Mouse (Mus musculus): ENCODE data around the gene Cadm2. TPM values are rescaled to one million over a fixed set of nuclear protein-coding genes. Genes with fewer than 3 reads are reported as not detected.

Gene Cadm2
- polyA plus RNA-seq, 1 experiment: not detected

GRCm38 (mm10) chr16:67526992-67527391 is 93.7 kb downstream of the Cadm2 start:
- no peak for TF ChIP-seq GATA1 (IDR thresholded peaks at IDR 0.05; ENCODE audit: low read length)
- TF ChIP-seq TAL1 (IDR thresholded peaks at IDR 0.05; ENCODE audit: low read length): no peak
- Histone ChIP-seq H3K9me3 (ENCODE audit: control insufficient read depth, low read length) (no peaks in the 10 kb centered on the region), H3K36me3 (ENCODE audit: control insufficient read depth) (no peaks in the 10 kb centered on the region), H3K4me1 (ENCODE audit: control insufficient read depth) (no peaks in the 10 kb centered on the region), H3K4me3 (replicated peaks) (no peak overlapping the region), H3K27me3 (ENCODE audit: control insufficient read depth) (no peaks in the 10 kb centered on the region)

- TF ChIP-seq TAL1 (IDR thresholded peaks at IDR 0.05; ENCODE audit: low read length) (no peak), GATA1 (IDR thresholded peaks at IDR 0.05; ENCODE audit: low read length) (no peak)
- Histone ChIP-seq H3K4me3 (replicated peaks) (no peak overlapping the region), H3K36me3 (ENCODE audit: control insufficient read depth) (no peaks in the 10 kb centered on the region), H3K27me3 (ENCODE audit: control insufficient read depth) (no peaks in the 10 kb centered on the region), H3K9me3 (ENCODE audit: control insufficient read depth, low read length) (no peaks in the 10 kb centered on the region), H3K4me1 (ENCODE audit: control insufficient read depth) (no peaks in the 10 kb centered on the region)
These were observed 95.8 kb downstream of the Cadm2 start for GRCm38 (mm10) chr16:67524878-67525277.

GRCm38 (mm10) chr16:67518311-67518710 is 102.4 kb downstream of the Cadm2 start:
- Histone ChIP-seq H3K4me3 (replicated peaks) (no peak overlapping the region), H3K9me3 (ENCODE audit: control insufficient read depth, low read length) (no peaks in the 10 kb centered on the region), H3K4me1 (ENCODE audit: control insufficient read depth) (no peaks in the 10 kb centered on the region), H3K36me3 (ENCODE audit: control insufficient read depth) (no peaks in the 10 kb centered on the region), H3K27me3 (ENCODE audit: control insufficient read depth) (no peaks in the 10 kb centered on the region)
- no peak for TF ChIP-seq TAL1 (IDR thresholded peaks at IDR 0.05; ENCODE audit: low read length)
- TF ChIP-seq GATA1 (IDR thresholded peaks at IDR 0.05; ENCODE audit: low read length): no peak

- Histone ChIP-seq H3K4me3 (replicated peaks) (no peak overlapping the region), H3K9me3 (ENCODE audit: control insufficient read depth, low read length) (no peaks in the 10 kb centered on the region), H3K4me1 (ENCODE audit: control insufficient read depth) (no peaks in the 10 kb centered on the region)
These were observed 105.2 kb downstream of the Cadm2 start for GRCm38 (mm10) chr16:67515549-67515948.

GRCm38 (mm10) chr16:67509079-67509478 is 111.6 kb downstream of the Cadm2 start:
- Histone ChIP-seq H3K9me3 (ENCODE audit: control insufficient read depth, low read length) (no peaks in the 10 kb centered on the region), H3K27me3 (ENCODE audit: control insufficient read depth) (no peaks in the 10 kb centered on the region), H3K36me3 (ENCODE audit: control insufficient read depth) (no peaks in the 10 kb centered on the region), H3K4me1 (ENCODE audit: control insufficient read depth) (no peaks in the 10 kb centered on the region), H3K4me3 (replicated peaks) (no peak overlapping the region)
- TF ChIP-seq TAL1 (IDR thresholded peaks at IDR 0.05; ENCODE audit: low read length) (no peak), GATA1 (IDR thresholded peaks at IDR 0.05; ENCODE audit: low read length) (no peak)

More at GRCm38 (mm10) chr16:67515549-67515948, 105.2 kb downstream of the Cadm2 start:
- TF ChIP-seq TAL1 (IDR thresholded peaks at IDR 0.05; ENCODE audit: low read length) (no peak), GATA1 (IDR thresholded peaks at IDR 0.05; ENCODE audit: low read length) (no peak)
- Histone ChIP-seq H3K27me3 (ENCODE audit: control insufficient read depth) (no peaks in the 10 kb centered on the region), H3K36me3 (ENCODE audit: control insufficient read depth) (no peaks in the 10 kb centered on the region)

GRCm38 (mm10) chr16:67482542-67482941 is 138.2 kb downstream of the Cadm2 start:
- H3K9me3 ChIP-seq (ENCODE audit: control insufficient read depth, low read length): no peaks in the 10 kb centered on the region
- no peaks in the 10 kb centered on the region for H3K36me3 ChIP-seq (ENCODE audit: control insufficient read depth)
- no peak overlapping the region for H3K4me3 ChIP-seq (replicated peaks)
- no peaks in the 10 kb centered on the region for H3K4me1 ChIP-seq (ENCODE audit: control insufficient read depth)
- no peak for TF ChIP-seq GATA1 (IDR thresholded peaks at IDR 0.05; ENCODE audit: low read length)
- TF ChIP-seq TAL1 (IDR thresholded peaks at IDR 0.05; ENCODE audit: low read length): no peak
- no peaks in the 10 kb centered on the region for H3K27me3 ChIP-seq (ENCODE audit: control insufficient read depth)

- no peak for TF ChIP-seq TAL1 (IDR thresholded peaks at IDR 0.05; ENCODE audit: low read length)
- TF ChIP-seq GATA1 (IDR thresholded peaks at IDR 0.05; ENCODE audit: low read length): no peak
- H3K4me1 ChIP-seq (ENCODE audit: control insufficient read depth): no peaks in the 10 kb centered on the region
- no peaks in the 10 kb centered on the region for H3K9me3 ChIP-seq (ENCODE audit: control insufficient read depth, low read length)
- H3K36me3 ChIP-seq (ENCODE audit: control insufficient read depth): no peaks in the 10 kb centered on the region
- H3K27me3 ChIP-seq (ENCODE audit: control insufficient read depth): no peaks in the 10 kb centered on the region
- no peak overlapping the region for H3K4me3 ChIP-seq (replicated peaks)
These were observed 153.7 kb downstream of the Cadm2 start for GRCm38 (mm10) chr16:67467041-67467440.

- no peaks in the 10 kb centered on the region for H3K27me3 ChIP-seq (ENCODE audit: control insufficient read depth)
- no peak overlapping the region for H3K4me3 ChIP-seq (replicated peaks)
- H3K9me3 ChIP-seq (ENCODE audit: control insufficient read depth, low read length): peaks cover 3% of the 10 kb centered on the region; the same call in 1 of the 2 replicates
- H3K36me3 ChIP-seq (ENCODE audit: control insufficient read depth): no peaks in the 10 kb centered on the region
- no peak for TF ChIP-seq TAL1 (IDR thresholded peaks at IDR 0.05; ENCODE audit: low read length)
- TF ChIP-seq GATA1 (IDR thresholded peaks at IDR 0.05; ENCODE audit: low read length): no peak
- H3K4me1 ChIP-seq (ENCODE audit: control insufficient read depth): no peaks in the 10 kb centered on the region
These were observed 184.4 kb downstream of the Cadm2 start for GRCm38 (mm10) chr16:67436301-67436700.

- no peaks in the 10 kb centered on the region for H3K4me1 ChIP-seq (ENCODE audit: control insufficient read depth)
- TF ChIP-seq GATA1 (IDR thresholded peaks at IDR 0.05; ENCODE audit: low read length) (no peak), TAL1 (IDR thresholded peaks at IDR 0.05; ENCODE audit: low read length) (no peak)
- H3K4me3 ChIP-seq (replicated peaks): no peak overlapping the region
- H3K27me3 ChIP-seq (ENCODE audit: control insufficient read depth): no peaks in the 10 kb centered on the region
- H3K36me3 ChIP-seq (ENCODE audit: control insufficient read depth): no peaks in the 10 kb centered on the region
- no peaks in the 10 kb centered on the region for H3K9me3 ChIP-seq (ENCODE audit: control insufficient read depth, low read length)
These were observed 195.3 kb downstream of the Cadm2 start for GRCm38 (mm10) chr16:67425371-67425770.

- H3K4me3 ChIP-seq (replicated peaks): no peak overlapping the region
- H3K27me3 ChIP-seq (ENCODE audit: control insufficient read depth): no peaks in the 10 kb centered on the region
- H3K36me3 ChIP-seq (ENCODE audit: control insufficient read depth): no peaks in the 10 kb centered on the region
- H3K4me1 ChIP-seq (ENCODE audit: control insufficient read depth): no peaks in the 10 kb centered on the region
- no peak for TF ChIP-seq TAL1 (IDR thresholded peaks at IDR 0.05; ENCODE audit: low read length)
- no peak for TF ChIP-seq GATA1 (IDR thresholded peaks at IDR 0.05; ENCODE audit: low read length)
- no peaks in the 10 kb centered on the region for H3K9me3 ChIP-seq (ENCODE audit: control insufficient read depth, low read length)
These were observed 209.8 kb downstream of the Cadm2 start for GRCm38 (mm10) chr16:67410926-67411325.
